Mouse (Mus musculus): Measurements from ENCODE around the gene Nkapd1. TPM values are rescaled to one million over a fixed set of nuclear protein-coding genes. Genes with fewer than 3 reads are reported as not detected.

Gene Nkapd1
- polyA plus RNA-seq (2012; rRNA removed) = 5.3 and 6.3 TPM in 2 replicates

DNA sequence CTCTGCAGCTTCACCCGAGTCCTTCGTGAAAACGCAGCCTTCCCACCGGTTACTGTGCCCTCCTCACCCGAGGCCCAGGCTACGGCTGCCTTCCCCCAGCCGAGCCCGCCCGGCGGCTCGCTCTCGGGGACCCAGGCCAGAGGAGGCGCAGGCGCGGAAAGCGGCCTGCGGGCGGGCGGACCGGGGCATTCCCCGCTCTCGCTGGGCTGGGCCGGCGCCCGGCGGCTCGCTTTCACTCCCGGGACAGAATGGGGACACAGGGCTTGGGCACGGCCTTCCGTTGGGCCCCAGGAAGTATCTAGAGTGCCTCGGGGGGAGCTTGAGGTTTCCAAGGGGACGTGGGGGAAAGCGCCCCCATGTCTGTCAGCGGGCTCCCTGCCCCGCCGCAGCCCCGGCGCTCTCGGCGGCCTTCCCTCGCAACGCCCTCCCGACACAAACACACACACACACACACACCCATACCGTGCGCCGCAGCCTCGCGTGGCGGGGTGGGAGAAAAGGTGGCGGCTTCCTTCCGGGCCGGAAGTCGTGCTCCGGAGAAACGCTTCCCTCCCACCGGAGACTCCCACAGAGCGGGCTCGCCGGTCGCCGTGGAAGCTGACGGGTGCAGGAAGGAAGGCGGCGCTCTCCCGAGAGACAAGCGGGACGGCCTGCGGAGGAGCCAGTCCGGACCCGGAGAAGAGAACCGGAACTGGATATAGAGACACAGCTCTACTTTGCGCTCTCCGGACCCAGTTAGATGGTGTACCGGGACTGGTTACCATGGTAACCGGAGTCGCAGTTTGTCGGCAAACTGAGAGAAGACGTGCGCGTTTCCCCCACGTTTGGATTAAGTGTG lies at the start of gene Nkapd1, which contains the start of gene Pih1d2:
TSS of gene Nkapd1 (minus strand) at position 699 of the 838 bp plus-strand sequence.
TSS of gene Pih1d2 (plus strand) at position 556 of the 838 bp plus-strand sequence.
- 0 out of 2 replicates have a peak, but pooled peaks have one; percentile 62 for TF ChIP-seq POLR2A (IDR thresholded peaks at IDR 0.05; ENCODE audit: borderline replicate concordance, extremely low read depth, low read depth, low read length)
- TF ChIP-seq CTCF (IDR thresholded peaks at IDR 0.05; ENCODE audit: insufficient read depth, low read length) = no peak
- H3K4me3 ChIP-seq (replicated peaks; ENCODE audit: extremely low read depth, low read depth, low read length) = peak within 1 kb of the TSS; percentile 84
- DNase-seq = peak; percentile 89
- under 1% methylated on average over 81 of the region's 81 CpGs for WGBS
- peaks cover 2% of the 10 kb centered on the region for H3K4me1 ChIP-seq (ENCODE audit: control insufficient read depth, insufficient read depth, low read length)

DNA sequence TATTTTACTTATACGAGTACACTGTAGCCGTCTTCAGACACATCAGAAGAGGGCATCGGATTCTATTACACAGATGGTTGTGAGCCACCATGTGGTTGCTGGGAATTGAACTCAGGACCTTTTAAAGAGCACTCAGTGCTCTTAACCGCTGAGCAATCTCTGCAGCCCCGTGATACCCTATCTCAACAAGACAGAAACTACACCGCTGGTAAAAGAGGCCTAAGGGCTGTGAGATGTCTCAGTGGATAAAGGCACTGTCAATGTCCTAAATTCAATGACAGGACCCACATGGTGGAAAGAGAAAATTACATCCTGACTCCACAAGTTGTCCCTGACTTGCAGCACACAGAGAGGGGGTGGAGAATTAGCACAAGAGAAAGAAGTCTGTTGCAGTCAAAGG lies 49.2 kb upstream of the Nkapd1 start:
- DNase-seq = no peak
- Histone ChIP-seq H3K4me1 (ENCODE audit: control insufficient read depth, insufficient read depth, low read length) (no peaks in the 10 kb centered on the region; the same call in 1 of the 2 replicates), H3K4me3 (replicated peaks; ENCODE audit: extremely low read depth, low read depth, low read length) (no peak overlapping the region)
- 78% methylated on average over 6 of the region's 6 CpGs for WGBS
- TF ChIP-seq POLR2A (IDR thresholded peaks at IDR 0.05; ENCODE audit: borderline replicate concordance, extremely low read depth, low read depth, low read length) (no peak), CTCF (IDR thresholded peaks at IDR 0.05; ENCODE audit: insufficient read depth, low read length) (no peak)

DNA sequence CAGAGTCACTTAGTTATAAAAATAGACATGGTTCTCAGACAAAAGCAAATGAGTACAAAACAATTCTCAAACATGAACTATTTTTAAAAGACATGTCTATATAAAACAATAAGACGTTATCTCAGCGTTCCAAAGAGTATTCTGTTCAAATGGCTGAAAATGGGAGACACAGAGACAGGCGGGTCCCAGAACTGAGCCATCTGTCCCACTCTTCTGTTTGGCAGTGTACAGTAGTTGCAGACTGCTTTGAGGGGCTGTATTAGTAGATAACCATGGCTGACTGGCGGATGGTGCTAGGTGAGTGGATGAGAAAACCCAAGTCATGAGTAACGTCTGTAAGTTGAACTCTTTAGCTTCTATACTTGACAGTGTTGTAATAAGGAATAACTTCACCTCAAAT lies 47.6 kb upstream of the Nkapd1 start:
- 84% methylated on average over 5 of the region's 5 CpGs for WGBS
- DNase-seq = no peak
- Histone ChIP-seq H3K4me1 (ENCODE audit: control insufficient read depth, insufficient read depth, low read length) (0 out of 2 replicates have a peak, but pooled peaks cover 4% of the 10 kb centered on the region), H3K4me3 (replicated peaks; ENCODE audit: extremely low read depth, low read depth, low read length) (no peak overlapping the region)
- TF ChIP-seq CTCF (IDR thresholded peaks at IDR 0.05; ENCODE audit: insufficient read depth, low read length) = no peak
- TF ChIP-seq POLR2A (IDR thresholded peaks at IDR 0.05; ENCODE audit: borderline replicate concordance, extremely low read depth, low read depth, low read length) = no peak

DNA sequence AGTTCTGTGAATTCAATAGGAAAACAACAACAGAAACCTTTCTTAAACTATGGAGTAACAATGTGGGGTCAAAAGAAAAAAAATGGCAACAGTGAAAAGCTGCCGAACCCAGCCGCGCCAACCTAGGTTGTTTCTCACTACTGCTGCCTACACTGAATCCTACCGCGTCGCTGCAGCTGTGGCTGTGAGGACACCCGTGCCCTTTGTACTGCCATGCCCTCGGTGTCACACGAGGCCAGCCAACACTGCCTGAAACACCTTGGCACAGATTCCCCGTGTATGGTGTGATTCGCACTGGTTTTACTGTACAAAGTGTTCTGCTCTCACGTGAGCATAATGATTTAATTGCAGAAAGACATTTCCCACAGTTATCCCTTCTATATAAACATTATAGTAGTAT lies 43.2 kb upstream of the Nkapd1 start:
- DNase-seq = no peak
- Histone ChIP-seq H3K4me1 (ENCODE audit: control insufficient read depth, insufficient read depth, low read length) (peaks cover 4% of the 10 kb centered on the region; the same call in 1 of the 2 replicates), H3K4me3 (replicated peaks; ENCODE audit: extremely low read depth, low read depth, low read length) (peak overlapping the region; percentile 40)
- WGBS = 12% methylated on average over 12 of the region's 12 CpGs
- TF ChIP-seq CTCF (IDR thresholded peaks at IDR 0.05; ENCODE audit: insufficient read depth, low read length) (no peak), POLR2A (IDR thresholded peaks at IDR 0.05; ENCODE audit: borderline replicate concordance, extremely low read depth, low read depth, low read length) (no peak)

DNA sequence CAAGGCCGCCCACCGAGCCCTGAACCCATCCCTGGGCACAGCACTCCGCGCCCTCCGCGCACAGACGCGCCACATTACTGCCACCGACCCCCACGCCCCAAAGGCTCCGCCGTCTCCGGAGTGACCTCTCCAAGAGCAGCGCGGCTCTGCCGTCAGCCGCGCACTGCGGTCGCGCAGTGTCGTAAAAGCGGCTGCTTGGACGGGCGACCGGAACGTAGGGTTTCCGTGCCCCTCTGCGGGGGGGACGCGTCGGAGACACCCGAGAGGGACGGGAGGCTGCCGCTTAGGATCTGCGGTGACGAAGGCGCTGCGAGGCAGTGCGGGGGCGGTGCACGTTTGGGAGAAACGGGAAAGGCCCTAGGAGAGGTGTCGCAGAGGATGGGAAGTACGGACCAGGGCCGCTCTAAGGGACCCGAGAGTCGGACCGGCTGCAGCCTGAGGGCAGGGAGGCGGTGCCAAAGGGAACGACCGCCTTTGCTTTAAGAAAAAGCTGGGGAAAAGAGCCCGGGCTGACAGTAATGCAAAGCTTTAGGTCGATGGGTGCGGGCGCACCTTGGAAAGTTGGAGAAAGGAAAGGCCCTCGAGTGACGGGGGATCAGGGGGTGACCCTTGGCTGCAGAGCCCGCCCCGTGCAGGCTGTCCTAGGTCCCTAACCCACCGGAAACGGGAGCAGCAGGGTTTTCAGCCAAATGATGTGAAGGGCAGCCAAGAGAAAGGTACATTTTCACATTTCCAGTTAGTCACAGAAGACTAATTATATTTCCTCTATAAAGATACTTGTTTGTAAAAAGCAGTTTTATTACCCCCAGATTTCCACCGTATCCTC lies 42.3 kb upstream of the Nkapd1 start, which contains the start of gene Dlat:
TSS of gene Dlat (minus strand) at position 389 of the 826 bp plus-strand sequence.
- peak; percentile 85 for DNase-seq
- H3K4me1 ChIP-seq (ENCODE audit: control insufficient read depth, insufficient read depth, low read length) = peaks cover 4% of the 10 kb centered on the region; the same call in 1 of the 2 replicates
- TF ChIP-seq CTCF (IDR thresholded peaks at IDR 0.05; ENCODE audit: insufficient read depth, low read length) (no peak), POLR2A (IDR thresholded peaks at IDR 0.05; ENCODE audit: borderline replicate concordance, extremely low read depth, low read depth, low read length) (peak; percentile 63)
- peak within 1 kb of the TSS; percentile 99 for H3K4me3 ChIP-seq (replicated peaks; ENCODE audit: extremely low read depth, low read depth, low read length)
- WGBS = under 1% methylated on average over 63 of the region's 63 CpGs

DNA sequence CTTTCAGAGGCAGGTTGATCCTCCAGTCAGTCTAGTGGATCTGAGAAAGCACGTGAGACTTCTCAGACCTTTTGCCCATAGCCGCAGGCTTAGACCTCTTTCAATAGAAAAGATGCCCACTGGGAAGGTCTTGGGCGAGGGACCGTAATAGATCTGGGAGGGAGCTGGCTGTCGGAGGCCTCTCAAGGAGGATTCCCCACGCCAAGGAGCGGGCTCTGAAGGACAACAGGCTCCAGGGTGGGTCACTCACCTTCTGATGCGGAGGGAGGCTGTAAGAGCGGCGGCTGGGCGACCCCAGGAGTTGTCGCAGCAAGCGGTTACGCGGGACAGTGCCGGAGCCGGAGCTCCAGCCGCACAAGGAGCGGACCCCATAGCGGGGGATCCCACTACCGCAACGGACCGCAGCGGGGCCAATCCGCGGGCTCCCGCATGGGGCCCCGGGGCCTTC lies 41.7 kb upstream of the Nkapd1 start:
- DNase-seq = no peak
- 1% methylated on average over 28 of the region's 28 CpGs for WGBS
- Histone ChIP-seq H3K4me3 (replicated peaks; ENCODE audit: extremely low read depth, low read depth, low read length) (peak overlapping the region; percentile 99), H3K4me1 (ENCODE audit: control insufficient read depth, insufficient read depth, low read length) (peaks cover 4% of the 10 kb centered on the region; the same call in 1 of the 2 replicates)
- TF ChIP-seq CTCF (IDR thresholded peaks at IDR 0.05; ENCODE audit: insufficient read depth, low read length) = no peak
- TF ChIP-seq POLR2A (IDR thresholded peaks at IDR 0.05; ENCODE audit: borderline replicate concordance, extremely low read depth, low read depth, low read length) = no peak

DNA sequence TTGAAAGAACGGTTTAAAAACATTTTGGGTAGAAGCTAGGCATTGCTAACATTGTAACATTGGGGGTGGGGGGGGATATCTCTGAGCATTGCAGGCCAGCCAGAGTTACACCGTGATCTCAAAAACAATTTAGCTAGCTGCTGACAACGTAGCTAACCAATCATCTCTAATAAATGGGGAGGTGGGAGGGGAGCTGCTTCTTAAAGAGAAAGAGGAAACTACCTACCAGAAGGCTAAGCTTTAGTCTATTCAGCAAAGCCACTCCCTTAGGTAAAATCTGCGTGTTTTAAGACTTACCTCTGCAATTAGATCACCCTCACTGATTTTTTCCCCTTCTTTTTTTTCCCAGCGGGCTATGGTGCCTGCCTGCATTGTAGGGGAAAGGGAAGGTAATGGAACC lies 41.1 kb upstream of the Nkapd1 start:
- TF ChIP-seq POLR2A (IDR thresholded peaks at IDR 0.05; ENCODE audit: borderline replicate concordance, extremely low read depth, low read depth, low read length) (no peak), CTCF (IDR thresholded peaks at IDR 0.05; ENCODE audit: insufficient read depth, low read length) (no peak)
- DNase-seq = no peak
- WGBS = 19% methylated on average over 5 of the region's 5 CpGs
- Histone ChIP-seq H3K4me1 (ENCODE audit: control insufficient read depth, insufficient read depth, low read length) (peaks cover 4% of the 10 kb centered on the region; the same call in 1 of the 2 replicates), H3K4me3 (replicated peaks; ENCODE audit: extremely low read depth, low read depth, low read length) (no peak overlapping the region)

DNA sequence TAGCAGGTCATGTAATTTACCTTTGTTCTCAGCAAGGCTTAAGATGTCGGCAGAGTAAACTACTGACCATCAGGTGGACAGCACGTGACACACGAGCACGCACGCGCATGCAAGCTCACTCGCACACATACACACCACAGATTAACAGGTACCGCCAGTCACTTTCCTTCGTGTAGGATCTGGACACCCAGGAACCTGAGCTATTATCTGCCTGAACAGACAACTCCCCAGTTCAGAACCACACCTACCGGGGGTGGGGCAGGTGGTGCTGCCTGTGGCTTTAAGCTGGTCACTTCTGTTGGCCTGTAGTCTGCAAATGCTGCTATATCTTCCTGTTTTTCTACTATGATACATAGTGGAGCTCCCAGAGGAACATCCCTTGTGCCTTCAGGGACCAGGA lies 33.2 kb upstream of the Nkapd1 start:
- 96% methylated on average over 10 of the region's 10 CpGs for WGBS
- no peak for DNase-seq
- Histone ChIP-seq H3K4me1 (ENCODE audit: control insufficient read depth, insufficient read depth, low read length) (no peaks in the 10 kb centered on the region), H3K4me3 (replicated peaks; ENCODE audit: extremely low read depth, low read depth, low read length) (no peak overlapping the region)
- TF ChIP-seq POLR2A (IDR thresholded peaks at IDR 0.05; ENCODE audit: borderline replicate concordance, extremely low read depth, low read depth, low read length) (no peak), CTCF (IDR thresholded peaks at IDR 0.05; ENCODE audit: insufficient read depth, low read length) (no peak)

DNA sequence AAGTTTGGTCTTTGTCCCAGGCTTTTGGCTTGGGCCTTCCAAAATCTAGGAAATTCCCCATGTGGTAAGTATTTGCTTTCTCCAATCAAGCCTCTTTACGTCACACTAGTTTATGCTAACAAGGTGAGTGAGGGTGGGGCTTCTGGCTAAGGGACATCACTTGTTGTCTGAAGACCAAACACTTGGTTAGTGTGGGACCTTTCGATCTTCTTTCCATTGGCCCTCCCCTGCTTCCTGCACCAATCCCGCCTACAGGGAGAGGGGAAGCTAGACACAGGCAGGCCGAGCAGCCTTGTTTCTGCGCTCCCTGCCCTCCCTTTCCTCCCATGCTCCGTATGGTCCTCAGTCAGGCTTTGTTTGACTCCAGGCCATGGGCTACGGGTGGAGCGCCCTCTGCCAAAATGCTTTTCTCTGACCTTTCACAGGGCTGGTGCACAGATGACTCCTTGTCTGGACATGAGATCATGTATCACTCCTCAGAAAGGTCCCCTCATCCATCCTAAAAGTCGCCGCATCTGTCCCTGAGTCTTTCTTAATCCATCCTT lies 29.6 kb upstream of the Nkapd1 start:
- H3K4me3 ChIP-seq (replicated peaks; ENCODE audit: extremely low read depth, low read depth, low read length) = no peak overlapping the region
- 76% methylated on average over 10 of the region's 10 CpGs for whole genome bisulfite sequencing

More for the DNA sequence above, 29.6 kb upstream of the Nkapd1 start:
- no peaks in the 10 kb centered on the region for H3K4me1 ChIP-seq (ENCODE audit: control insufficient read depth, insufficient read depth, low read length)
- TF ChIP-seq POLR2A (IDR thresholded peaks at IDR 0.05; ENCODE audit: borderline replicate concordance, extremely low read depth, low read depth, low read length) (no peak), CTCF (IDR thresholded peaks at IDR 0.05; ENCODE audit: insufficient read depth, low read length) (no peak)
- DNase-seq = no peak
